Mouse (Mus musculus): ENCODE results near the gene Ttll12. TPM values are rescaled to one million over a fixed set of nuclear protein-coding genes. Genes with fewer than 3 reads are reported as not detected.
A peak's percentile ranks its signal among the peaks of the same experiment; 100 is the strongest.

Gene Ttll12
- polyA plus RNA-seq (2012; rRNA removed) = 105 and 119 TPM in 2 replicates

GRCm38 (mm10) chr15:83594513-83595363 lies at the start of gene Ttll12:
TSS of gene Ttll12 (minus strand) at chr15:83595157.
- DNase-seq = peak; percentile 93

DNA sequence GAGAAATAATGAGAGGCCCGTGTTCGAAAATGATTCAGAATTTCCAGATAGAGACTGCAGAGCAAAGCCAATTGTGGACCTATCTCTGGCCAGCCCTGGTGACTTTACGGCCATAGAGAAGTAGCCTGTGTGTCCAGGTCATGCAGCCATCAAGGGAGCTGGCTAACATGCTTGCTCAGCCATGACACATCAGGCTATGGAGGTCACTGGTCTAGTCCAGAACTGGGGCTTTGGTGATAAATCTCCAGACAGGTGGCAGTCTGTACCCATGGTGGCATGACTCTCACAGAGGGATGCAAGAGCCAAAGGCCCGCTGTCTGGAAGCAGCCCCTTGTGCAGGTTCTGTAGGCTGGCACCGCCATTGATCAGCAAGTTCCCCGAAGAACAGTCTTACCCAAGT lies 47.6 kb upstream of the Ttll12 start:
- TF ChIP-seq POLR2A (IDR thresholded peaks at IDR 0.05; ENCODE audit: control insufficient read depth, extremely low read depth, insufficient read depth, low read length, poor library complexity) (no peak), CTCF (IDR thresholded peaks at IDR 0.05; ENCODE audit: borderline replicate concordance, control insufficient read depth, extremely low read depth, insufficient read depth, low read length, poor library complexity) (no peak)
- no peaks in the 10 kb centered on the region for H3K27me3 ChIP-seq (ENCODE audit: control insufficient read depth, insufficient read depth, low read length)
- H3K4me3 ChIP-seq (ENCODE audit: control insufficient read depth, insufficient read depth, low read length) = no peak overlapping the region
- H3K27ac ChIP-seq (ENCODE audit: control insufficient read depth, insufficient read depth, low read length) = no peak overlapping the region
- no peak for DNase-seq
- H3K36me3 ChIP-seq (ENCODE audit: control insufficient read depth, insufficient read depth, low read length) = no peaks in the 10 kb centered on the region
- 96% methylated on average over 6 of the region's 6 CpGs for WGBS
- H3K4me1 ChIP-seq (replicated peaks; ENCODE audit: control insufficient read depth, insufficient read depth, low read length) = peaks cover 8% of the 10 kb centered on the region

More at GRCm38 (mm10) chr15:83594513-83595363, at the start of gene Ttll12:
- peak within 1 kb of the TSS; percentile 12; the same call in 1 of the 2 replicates for H3K27ac ChIP-seq (ENCODE audit: control insufficient read depth, insufficient read depth, low read length)
- under 1% methylated on average over 68 of the region's 68 CpGs for WGBS
- no peaks in the 10 kb centered on the region for H3K27me3 ChIP-seq (ENCODE audit: control insufficient read depth, insufficient read depth, low read length)
- TF ChIP-seq CTCF (IDR thresholded peaks at IDR 0.05; ENCODE audit: borderline replicate concordance, control insufficient read depth, extremely low read depth, insufficient read depth, low read length, poor library complexity) (no peak; the same call in 1 of the 2 replicates), POLR2A (IDR thresholded peaks at IDR 0.05; ENCODE audit: control insufficient read depth, extremely low read depth, insufficient read depth, low read length, poor library complexity) (peak; percentile 47; the same call in 1 of the 2 replicates)
- H3K36me3 ChIP-seq (ENCODE audit: control insufficient read depth, insufficient read depth, low read length) = no peaks in the 10 kb centered on the region
- H3K4me3 ChIP-seq (ENCODE audit: control insufficient read depth, insufficient read depth, low read length) = peak within 1 kb of the TSS; percentile 84
- peaks cover 27% of the 10 kb centered on the region for H3K4me1 ChIP-seq (replicated peaks; ENCODE audit: control insufficient read depth, insufficient read depth, low read length)

GRCm38 (mm10) chr15:83640208-83640607 lies 45.3 kb upstream of the Ttll12 start:
- peaks cover 8% of the 10 kb centered on the region for H3K4me1 ChIP-seq (replicated peaks; ENCODE audit: control insufficient read depth, insufficient read depth, low read length)
- H3K4me3 ChIP-seq (ENCODE audit: control insufficient read depth, insufficient read depth, low read length) = no peak overlapping the region
- no peaks in the 10 kb centered on the region for H3K27me3 ChIP-seq (ENCODE audit: control insufficient read depth, insufficient read depth, low read length)
- H3K36me3 ChIP-seq (ENCODE audit: control insufficient read depth, insufficient read depth, low read length) = no peaks in the 10 kb centered on the region
- TF ChIP-seq CTCF (IDR thresholded peaks at IDR 0.05; ENCODE audit: borderline replicate concordance, control insufficient read depth, extremely low read depth, insufficient read depth, low read length, poor library complexity) = no peak
- TF ChIP-seq POLR2A (IDR thresholded peaks at IDR 0.05; ENCODE audit: control insufficient read depth, extremely low read depth, insufficient read depth, low read length, poor library complexity) = no peak
- 40% methylated on average over 4 of the region's 4 CpGs for WGBS
- H3K27ac ChIP-seq (ENCODE audit: control insufficient read depth, insufficient read depth, low read length) = no peak overlapping the region
- no peak for DNase-seq

- TF ChIP-seq CTCF (IDR thresholded peaks at IDR 0.05; ENCODE audit: borderline replicate concordance, control insufficient read depth, extremely low read depth, insufficient read depth, low read length, poor library complexity) (no peak), POLR2A (IDR thresholded peaks at IDR 0.05; ENCODE audit: control insufficient read depth, extremely low read depth, insufficient read depth, low read length, poor library complexity) (no peak)
- Histone ChIP-seq H3K4me3 (ENCODE audit: control insufficient read depth, insufficient read depth, low read length) (no peak overlapping the region), H3K4me1 (replicated peaks; ENCODE audit: control insufficient read depth, insufficient read depth, low read length) (peaks cover 8% of the 10 kb centered on the region), H3K36me3 (ENCODE audit: control insufficient read depth, insufficient read depth, low read length) (no peaks in the 10 kb centered on the region), H3K27me3 (ENCODE audit: control insufficient read depth, insufficient read depth, low read length) (no peaks in the 10 kb centered on the region), H3K27ac (ENCODE audit: control insufficient read depth, insufficient read depth, low read length) (no peak overlapping the region)
- WGBS = 67% methylated on average over 3 of the region's 3 CpGs
- DNase-seq = no peak
Observed at GRCm38 (mm10) chr15:83639160-83639559, 44.2 kb upstream of the Ttll12 start.

DNA sequence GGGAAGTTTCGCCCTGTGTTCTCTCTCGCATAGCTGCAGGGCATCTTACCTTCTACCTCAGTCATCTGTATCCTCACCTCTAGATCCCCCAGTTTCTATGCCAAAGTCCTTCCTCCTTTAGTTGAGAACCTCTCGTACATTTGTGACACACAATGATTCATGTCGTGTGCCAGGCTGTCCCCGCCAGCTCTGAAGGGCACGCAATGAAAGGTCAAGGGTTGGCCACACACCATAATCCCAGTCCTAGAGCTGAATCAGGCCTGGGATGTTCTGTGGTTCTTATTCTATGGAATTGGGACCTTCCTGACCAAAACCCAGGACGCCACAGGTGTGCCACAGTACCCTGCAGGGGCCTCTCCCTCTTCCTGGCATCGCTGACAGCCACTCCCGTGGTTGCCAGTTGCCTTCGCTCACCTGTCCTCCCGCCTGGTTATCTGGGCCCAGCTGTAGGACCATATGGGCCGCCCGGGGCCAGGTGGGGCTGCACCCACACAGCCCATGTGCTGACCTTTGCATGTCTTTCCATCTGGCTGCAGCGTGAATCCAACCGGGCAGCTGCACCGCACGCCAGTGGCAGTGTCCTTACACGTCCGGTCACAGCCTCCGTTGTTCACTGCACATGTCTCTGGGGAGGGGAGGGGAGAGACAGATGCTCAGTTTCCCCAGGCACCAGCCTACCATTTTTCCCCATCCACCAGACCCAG lies 43.4 kb upstream of the Ttll12 start:
- WGBS = 87% methylated on average over 20 of the region's 20 CpGs
- H3K36me3 ChIP-seq (ENCODE audit: control insufficient read depth, insufficient read depth, low read length) = no peaks in the 10 kb centered on the region
- H3K4me1 ChIP-seq (replicated peaks; ENCODE audit: control insufficient read depth, insufficient read depth, low read length) = peaks cover 8% of the 10 kb centered on the region
- H3K27ac ChIP-seq (ENCODE audit: control insufficient read depth, insufficient read depth, low read length) = no peak overlapping the region
- no peak for DNase-seq
- H3K4me3 ChIP-seq (ENCODE audit: control insufficient read depth, insufficient read depth, low read length) = no peak overlapping the region
- no peaks in the 10 kb centered on the region for H3K27me3 ChIP-seq (ENCODE audit: control insufficient read depth, insufficient read depth, low read length)
- TF ChIP-seq CTCF (IDR thresholded peaks at IDR 0.05; ENCODE audit: borderline replicate concordance, control insufficient read depth, extremely low read depth, insufficient read depth, low read length, poor library complexity) = no peak
- TF ChIP-seq POLR2A (IDR thresholded peaks at IDR 0.05; ENCODE audit: control insufficient read depth, extremely low read depth, insufficient read depth, low read length, poor library complexity) = no peak

DNA sequence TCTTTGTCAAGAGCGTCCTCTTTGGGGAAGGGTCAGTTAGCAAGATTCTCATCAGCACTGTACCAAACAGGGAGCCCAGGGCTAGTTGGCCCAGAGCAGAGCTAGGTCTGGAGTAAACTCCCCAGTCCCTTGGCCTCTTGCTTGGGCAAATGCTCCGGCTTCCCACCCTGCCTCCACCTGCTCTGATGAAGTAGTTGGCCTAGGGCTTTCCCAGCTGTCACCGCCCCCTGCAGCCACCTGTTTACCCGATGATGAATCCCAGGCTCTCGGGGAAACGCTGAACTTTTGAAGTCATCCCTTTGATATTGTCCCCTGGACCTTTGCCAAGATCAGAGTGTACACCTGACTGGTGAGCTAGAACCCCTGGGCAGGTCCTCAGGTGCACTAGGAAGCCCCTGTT lies 41.8 kb upstream of the Ttll12 start:
- Histone ChIP-seq H3K27me3 (ENCODE audit: control insufficient read depth, insufficient read depth, low read length) (no peaks in the 10 kb centered on the region), H3K36me3 (ENCODE audit: control insufficient read depth, insufficient read depth, low read length) (no peaks in the 10 kb centered on the region), H3K4me1 (replicated peaks; ENCODE audit: control insufficient read depth, insufficient read depth, low read length) (peaks cover 8% of the 10 kb centered on the region), H3K27ac (ENCODE audit: control insufficient read depth, insufficient read depth, low read length) (no peak overlapping the region), H3K4me3 (ENCODE audit: control insufficient read depth, insufficient read depth, low read length) (no peak overlapping the region)
- DNase-seq = no peak
- no peak for TF ChIP-seq POLR2A (IDR thresholded peaks at IDR 0.05; ENCODE audit: control insufficient read depth, extremely low read depth, insufficient read depth, low read length, poor library complexity)
- no peak for TF ChIP-seq CTCF (IDR thresholded peaks at IDR 0.05; ENCODE audit: borderline replicate concordance, control insufficient read depth, extremely low read depth, insufficient read depth, low read length, poor library complexity)
- 68% methylated on average over 6 of the region's 6 CpGs for WGBS
